ENCODE assay signal across 11 mouse cellular contexts in genomic region chr9:99869275-99869674, GRCm38 (mm10). TPM values are rescaled to one million over a fixed set of nuclear protein-coding genes. Genes with fewer than 3 reads are reported as not detected.
DNase-seq lines count a peak whose midpoint lies in the region; ATAC-seq lines count a peak whose summit lies in the region.
"Had no signal": no experiment of that assay in that cellular context is flagged by ENCODE, and none has a peak within 500 bp of the region (broad histone marks: within the 10 kb centered on the region; RNA-seq: fewer than 3 reads in every experiment).

No protein-coding gene starts in this region.

- H3K4me3 ChIP-seq in heart, embryonic 14.5 days (ENCODE audit: control insufficient read depth in 1 of 2, insufficient read depth in 1 of 2, low read depth in 1 of 2, low read length in 2 of 2): peak overlapping the region in 1 of 2 experiments; percentile 31; a peak in 2 of 4 replicates
- peak overlapping the region; percentile 19; the same call in 1 of the 2 replicates for H3K4me3 ChIP-seq in hindbrain, embryonic 13.5 days

- 2% methylated on average over 29 of the region's 29 CpGs for WGBS in heart, embryonic 14.5 days
- WGBS in hindbrain, embryonic 13.5 days: 1% methylated on average over 29 of the region's 29 CpGs

- H3K9ac ChIP-seq in heart, embryonic 14.5 days (ENCODE audit: low read length): no peak overlapping the region
- H3K9ac ChIP-seq in hindbrain, embryonic 13.5 days: peak overlapping the region; percentile 35; the same call in 1 of the 2 replicates

- H3K9me3 ChIP-seq in heart, embryonic 14.5 days (ENCODE audit: control insufficient read depth, low read length): no peaks in the 10 kb centered on the region
- no peaks in the 10 kb centered on the region for H3K9me3 ChIP-seq in hindbrain, embryonic 13.5 days

- no peak overlapping the region for H3K27ac ChIP-seq in heart, embryonic 14.5 days (replicated peaks in 1 of 2; ENCODE audit: control insufficient read depth in 1 of 2, insufficient read depth in 1 of 2, low read depth in 2 of 2, low read length in 2 of 2)
- peak overlapping the region; percentile 40; the same call in 1 of the 2 replicates for H3K27ac ChIP-seq in hindbrain, embryonic 13.5 days

- H3K27me3 ChIP-seq in heart, embryonic 14.5 days (ENCODE audit: control insufficient read depth, insufficient read depth, low read length): peaks cover 99% of the 10 kb centered on the region
- peaks cover 97% of the 10 kb centered on the region for H3K27me3 ChIP-seq in hindbrain, embryonic 13.5 days
- H3K27me3 ChIP-seq: CH12.LX had no signal

- H3K4me1 ChIP-seq in heart, embryonic 14.5 days (ENCODE audit: control insufficient read depth in 2 of 2, insufficient read depth in 2 of 2, low read length in 2 of 2): peaks cover 0 to 5% of the 10 kb centered on the region in 2 experiments; a peak in 2 of 4 replicates
- peaks cover 37% of the 10 kb centered on the region for H3K4me1 ChIP-seq in hindbrain, embryonic 13.5 days (replicated peaks)

- no peaks in the 10 kb centered on the region for H3K36me3 ChIP-seq in heart, embryonic 14.5 days (ENCODE audit: control insufficient read depth, insufficient read depth, low read length)
- H3K36me3 ChIP-seq in hindbrain, embryonic 13.5 days: no peaks in the 10 kb centered on the region

- intact Hi-C loops in left cerebral cortex, postnatal 25 days (cut with DNase I): loop anchor here (2.0 kb wide), 1 partner anchor 68 kb away; no protein-coding TSS in a partner anchor

- no peak for ATAC-seq in heart, embryonic 14.5 days (ENCODE audit: insufficient number of reproducible peaks, insufficient read depth, low FRiP score, low read depth)
- ATAC-seq in hindbrain, embryonic 13.5 days (ENCODE audit: low FRiP score): peak; percentile 52; the same call in 1 of the 2 replicates
- ATAC-seq in erythroid progenitor cell, adult 5-6 weeks (replicated peaks; ENCODE audit: low FRiP score, poor library complexity, severe bottlenecking): no peak

- no peak for DNase-seq in heart, adult 8-10 months (ENCODE audit: low spot score)
- peak; percentile 46 for DNase-seq in embryo, embryonic 10 days (ENCODE audit: low spot score)
- peak; percentile 64 for DNase-seq in neural tube, embryonic 10.5 days (ENCODE audit: extremely low spot score, low spot score)
- DNase-seq in left cerebral cortex, postnatal 25 days (ENCODE audit: low spot score in 2 of 2): no peak
- no peak for DNase-seq in cerebellum, postnatal 36 days
- DNase-seq: gastrocnemius, postnatal 36 days; thymus, adult 2 months had no signal

- peak overlapping the region; percentile 53 for H3K4me2 ChIP-seq in heart, embryonic 14.5 days (ENCODE audit: low read length)
- H3K4me2 ChIP-seq in hindbrain, embryonic 13.5 days: peak overlapping the region; percentile 43

RNA-seq across cellular contexts. Expression of gene Sox14, which starts 6.7 kb away (rescaled TPM):
- polyA plus RNA-seq in heart, embryonic 14.5 days (2014; fragmentation: Nextera tagmentation; extraction: Ambion mirVana): not detected in 2 replicates
- total RNA-seq in heart, adult 8-10 months (2022): not detected
- 23.9 and 24.5 TPM in 2 replicates for polyA plus RNA-seq in hindbrain, embryonic 13.5 days (2015; fragmentation: Nextera tagmentation; extraction: Ambion mirVana)
- not detected for total RNA-seq in left cerebral cortex, postnatal 25 days (2021)
- not detected in 2 replicates for total RNA-seq in erythroid progenitor cell, adult 5-6 weeks (2015; ENCODE audit: low replicate concordance)
- total RNA-seq in erythroid progenitor cell, adult 5-6 weeks (2017; ENCODE audit: low replicate concordance): not detected in 2 replicates
- total RNA-seq: CH12.LX; gastrocnemius, postnatal 36 days had no signal

Comparison
In these comparisons a context has a peak if more than half of its experiments do, and no peak if none do; other contexts are left out.
1. DNase-seq: peak in embryo, embryonic 10 days (single experiment) and neural tube, embryonic 10.5 days (single experiment); none in heart, adult 8-10 months (single experiment), left cerebral cortex, postnatal 25 days (0 of 2) and cerebellum, postnatal 36 days (0 of 2).